Mouse (Mus musculus) kidney, adult 2 months (tissue): Measurements from ENCODE around the gene Cdh1. TPM values are rescaled to one million over a fixed set of nuclear protein-coding genes. Genes with fewer than 3 reads are reported as not detected.

ENCODE experiments used
- DNase-seq: peaks from one replicate; pipeline ENCODE4 v3.0.0; 2021
- H3K27ac ChIP-seq: fragments of 200-500 bp; 2 replicates; pipeline ENCODE4 v1.5.1; 2012; ENCODE audit warnings: low read depth, low read length, control low read depth, inconsistent platforms; ENCODE audit not compliant: insufficient read depth
- H3K27me3 ChIP-seq: fragments of 200-500 bp; replicated peaks from 2 replicates; pipeline ENCODE4 v1.6.1; 2012; ENCODE audit warnings: mild to moderate bottlenecking, moderate library complexity, low read length, inconsistent platforms; ENCODE audit not compliant: control insufficient read depth, insufficient read depth
- H3K36me3 ChIP-seq: fragments of 200-500 bp; 2 replicates; pipeline ENCODE4 v1.6.1; 2012; ENCODE audit warnings: mild to moderate bottlenecking, moderate library complexity, low read length, inconsistent platforms; ENCODE audit not compliant: control insufficient read depth, insufficient read depth
- H3K4me1 ChIP-seq: fragments of 200-500 bp; 2 replicates; pipeline ENCODE4 v1.6.1; 2011; ENCODE audit warnings: low read length; ENCODE audit not compliant: control insufficient read depth, insufficient read depth
- H3K4me3 ChIP-seq: fragments of 200-500 bp; 2 replicates; pipeline ENCODE4 v1.5.1; 2011; ENCODE audit warnings: mild to moderate bottlenecking, low read depth, low read length, control low read depth; ENCODE audit not compliant: insufficient read depth
- CTCF ChIP-seq: fragments of 200-500 bp; conservative IDR thresholded peaks from 2 replicates; pipeline ENCODE4 v1.5.1; 2011; ENCODE audit warnings: low read depth, mild to moderate bottlenecking, control low read depth, low read length, moderate library complexity, mixed read lengths; ENCODE audit not compliant: insufficient read depth, insufficient read length
- POLR2A ChIP-seq: fragments of 200-500 bp; IDR thresholded peaks from one replicate; pipeline ENCODE4 v1.6.1; 2011; ENCODE audit warnings: low read depth, low read length, control low read depth
- WGBS: fragments of 180-500 bp; shearing (Covaris S2); methylation state at CpG from one replicate; pipeline ENCODE4 v1.1.7; 2018; 5-methylcytosine and 5-hydroxymethylcytosine counted together
- polyA plus RNA-seq: library from polyadenylated mRNA; depleted of rRNA; stranded (reverse); fragments of >200 nt; gene quantifications from 2 replicates; pipeline ENCODE4 v1.2.3, GENCODE M21; 2012

Cdh1 gene
- polyA plus RNA-seq, 1 experiment = 68.7 TPM

GRCm38 (mm10) chr8:106631904-106632303, 28.8 kb downstream of the Cdh1 start:
- Histone ChIP-seq H3K27ac (no peak overlapping the region), H3K36me3 (no peaks in the 10 kb centered on the region), H3K4me1 (peaks cover 32% of the 10 kb centered on the region), H3K4me3 (no peak overlapping the region), H3K27me3 (no peaks in the 10 kb centered on the region)
- no peak for TF ChIP-seq POLR2A
- TF ChIP-seq CTCF = no peak
- no peak for DNase-seq
- WGBS = 46% methylated on average over 5 of the region's 5 CpGs

DNA sequence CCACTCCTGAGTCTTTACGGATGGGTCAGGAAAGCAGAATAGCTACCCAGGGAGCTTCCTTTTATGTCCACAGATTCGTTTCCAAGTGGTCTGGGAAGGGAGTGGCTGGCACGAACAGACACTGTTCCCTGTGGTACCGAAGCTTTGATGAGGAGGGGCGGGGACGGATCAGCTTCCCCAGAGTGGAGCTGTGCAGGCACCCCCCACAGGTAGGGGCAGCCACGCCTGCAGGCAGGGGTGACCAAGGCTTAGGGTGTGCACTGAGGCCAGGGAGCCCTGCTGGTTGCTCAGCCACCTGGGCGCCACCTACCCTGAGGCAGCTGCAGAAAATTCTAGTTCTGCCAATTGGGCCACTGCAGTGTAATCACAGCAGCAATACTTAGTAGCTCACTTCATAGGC, 29.5 kb downstream of the Cdh1 start:
- Histone ChIP-seq H3K4me1 (peaks cover 32% of the 10 kb centered on the region), H3K4me3 (no peak overlapping the region), H3K27me3 (no peaks in the 10 kb centered on the region), H3K27ac (peak overlapping the region; percentile 24; the same call in 1 of the 2 replicates), H3K36me3 (no peaks in the 10 kb centered on the region)
- DNase-seq = peak; percentile 56
- TF ChIP-seq POLR2A = no peak
- no peak for TF ChIP-seq CTCF
- WGBS = 48% methylated on average over 8 of the region's 8 CpGs

- Histone ChIP-seq H3K4me1 (peaks cover 31% of the 10 kb centered on the region), H3K36me3 (no peaks in the 10 kb centered on the region), H3K4me3 (no peak overlapping the region), H3K27me3 (no peaks in the 10 kb centered on the region), H3K27ac (peak overlapping the region; percentile 65)
- WGBS = 51% methylated on average over 17 of the region's 17 CpGs
- no peak for TF ChIP-seq POLR2A
- no peak for TF ChIP-seq CTCF
- peak; percentile 90 for DNase-seq
Measured at GRCm38 (mm10) chr8:106633361-106634158, 30.4 kb downstream of the Cdh1 start.

DNA sequence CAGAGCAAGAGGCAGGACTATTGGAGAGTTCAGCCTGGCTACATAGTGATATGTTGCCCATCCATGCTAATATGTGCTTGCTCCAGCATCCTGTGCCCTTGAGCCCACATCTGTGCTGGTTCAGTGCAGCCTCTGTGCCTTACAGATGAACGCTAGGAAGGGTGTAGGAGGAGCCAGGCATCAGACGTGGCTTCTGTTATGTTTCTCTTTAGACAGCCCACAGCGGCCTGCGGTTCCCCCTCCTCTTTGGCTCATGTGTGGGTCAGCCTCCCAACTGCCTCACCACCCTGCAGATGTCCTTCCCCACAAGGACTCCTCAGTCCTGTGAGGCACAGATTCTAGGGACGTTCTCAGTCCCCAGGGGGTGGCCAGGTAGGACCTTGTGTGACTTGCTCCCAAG, 32.1 kb downstream of the Cdh1 start:
- DNase-seq = no peak
- WGBS = 38% methylated on average over 5 of the region's 5 CpGs
- H3K27ac ChIP-seq = no peak overlapping the region

DNA sequence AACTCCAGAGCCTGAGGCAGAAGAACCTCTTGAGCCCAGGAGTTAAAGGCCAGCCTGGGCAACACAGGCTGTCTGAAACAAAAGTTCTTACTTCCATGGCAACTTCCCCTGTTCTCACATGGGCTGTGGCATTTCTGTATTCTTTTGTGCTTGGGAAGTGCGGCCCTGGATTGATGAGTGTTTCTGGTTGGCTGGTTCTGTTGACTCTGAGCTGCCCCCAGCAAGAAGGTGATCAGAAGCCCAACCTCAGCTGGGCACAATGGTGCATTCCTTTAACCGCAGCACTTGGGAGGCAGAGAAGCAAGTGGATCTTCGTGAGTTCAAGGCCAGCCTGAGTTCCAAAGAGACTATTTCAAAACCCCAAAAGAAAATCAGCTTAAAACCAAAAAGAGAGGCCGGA, 34.3 kb downstream of the Cdh1 start:
- Histone ChIP-seq H3K4me1 (peaks cover 44% of the 10 kb centered on the region), H3K27ac (no peak overlapping the region), H3K4me3 (no peak overlapping the region), H3K36me3 (no peaks in the 10 kb centered on the region), H3K27me3 (no peaks in the 10 kb centered on the region)
- TF ChIP-seq POLR2A = no peak
- no peak for TF ChIP-seq CTCF
- no peak for DNase-seq
- 65% methylated on average over 4 of the region's 4 CpGs for WGBS

More for the DNA sequence above, 32.1 kb downstream of the Cdh1 start:
- Histone ChIP-seq H3K4me3 (no peak overlapping the region), H3K27me3 (no peaks in the 10 kb centered on the region), H3K4me1 (peaks cover 41% of the 10 kb centered on the region), H3K36me3 (no peaks in the 10 kb centered on the region)
- TF ChIP-seq POLR2A (no peak), CTCF (no peak)

DNA sequence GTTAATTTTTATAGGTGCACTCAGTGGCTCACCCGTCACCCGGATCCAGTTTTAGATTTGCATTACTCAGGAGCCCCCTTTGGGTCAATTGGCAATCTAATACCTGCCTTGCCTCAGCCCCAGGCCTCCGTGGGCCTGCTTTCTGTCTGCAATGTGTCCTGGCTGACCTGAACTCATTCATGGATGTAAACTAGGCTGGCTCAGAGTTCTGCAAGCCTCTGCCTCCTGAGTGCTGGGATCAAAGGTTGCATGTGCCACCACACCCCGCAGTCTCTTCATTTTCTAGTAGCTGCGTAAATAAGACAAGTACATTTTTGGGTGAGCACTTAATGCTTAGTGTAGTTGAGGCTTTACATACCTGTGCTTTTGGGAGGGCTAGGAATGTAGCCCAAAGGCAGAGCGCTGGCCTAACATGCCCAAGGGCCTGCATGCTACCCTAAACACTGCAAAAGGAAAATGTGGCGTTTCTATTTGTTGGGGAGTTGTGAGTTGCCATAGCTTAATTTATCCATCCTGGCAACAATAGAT, 35.7 kb downstream of the Cdh1 start:
- Histone ChIP-seq H3K27me3 (no peaks in the 10 kb centered on the region), H3K4me1 (peaks cover 33% of the 10 kb centered on the region), H3K36me3 (no peaks in the 10 kb centered on the region), H3K27ac (no peak overlapping the region), H3K4me3 (no peak overlapping the region)
- peak; percentile 84 for DNase-seq
- WGBS = 54% methylated on average over 7 of the region's 7 CpGs
- no peak for TF ChIP-seq CTCF

DNA sequence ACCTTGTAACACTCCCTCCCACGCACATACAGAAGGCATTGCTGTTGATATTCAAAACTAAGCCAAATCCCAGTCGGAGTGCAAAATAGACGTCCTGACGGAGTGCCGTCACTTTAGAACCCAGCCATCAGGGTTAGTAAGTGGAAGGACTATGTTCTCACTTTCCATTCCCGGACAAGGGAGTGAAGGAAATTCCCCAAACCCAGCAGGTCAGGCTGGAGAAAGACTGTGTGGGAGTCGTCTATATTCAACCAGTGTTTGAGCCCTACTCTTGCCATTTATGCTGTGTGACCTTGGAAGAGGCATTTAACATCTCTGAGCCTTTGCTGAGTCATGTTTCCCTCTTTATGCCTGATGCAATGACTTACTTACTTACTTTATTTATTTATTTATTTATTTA, 37.1 kb downstream of the Cdh1 start:
- 67% methylated on average over 7 of the region's 7 CpGs for WGBS
- Histone ChIP-seq H3K36me3 (no peaks in the 10 kb centered on the region), H3K4me3 (no peak overlapping the region), H3K27me3 (no peaks in the 10 kb centered on the region), H3K27ac (no peak overlapping the region), H3K4me1 (peaks cover 29% of the 10 kb centered on the region)
- no peak for DNase-seq
- no peak for TF ChIP-seq CTCF
- TF ChIP-seq POLR2A = no peak

DNA sequence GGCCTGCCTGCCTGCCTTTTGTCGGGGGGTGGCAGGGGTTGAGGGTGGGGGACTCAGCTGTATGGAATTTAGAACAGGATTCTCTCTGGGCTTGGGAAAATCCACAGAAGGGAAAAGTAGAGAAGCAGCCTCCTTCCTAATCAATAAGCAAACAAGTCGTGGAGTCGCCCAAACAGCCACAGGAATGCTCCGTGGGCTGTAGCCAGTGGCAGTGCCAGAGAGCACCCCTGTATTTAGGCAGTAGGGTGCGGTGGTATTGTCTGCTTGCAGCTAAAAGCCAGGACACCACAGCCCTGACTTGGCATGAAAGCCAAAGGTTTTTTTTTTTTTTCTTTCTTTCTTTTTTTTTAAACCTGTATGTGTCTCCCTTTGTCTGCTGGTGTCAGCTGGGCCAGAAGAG, 37.8 kb downstream of the Cdh1 start:
- no peak for TF ChIP-seq CTCF
- DNase-seq = no peak
- H3K27me3 ChIP-seq = no peaks in the 10 kb centered on the region
- 82% methylated on average over 5 of the region's 5 CpGs for WGBS
- no peak overlapping the region for H3K27ac ChIP-seq
- peaks cover 25% of the 10 kb centered on the region; the same call in 1 of the 2 replicates for H3K4me1 ChIP-seq
- H3K4me3 ChIP-seq = no peak overlapping the region
- H3K36me3 ChIP-seq = no peaks in the 10 kb centered on the region
